Mouse (Mus musculus) neural tube, embryonic 15.5 days (tissue): ENCODE results near the gene 4930432M17Rik. TPM values are rescaled to one million over a fixed set of nuclear protein-coding genes. Genes with fewer than 3 reads are reported as not detected.

Experiments
- ATAC-seq: fragments of 200-750 bp; cut with Nextera tagmentation; 2 replicates; pipeline ENCODE4 v1.8.0; 2017; ENCODE audit warnings: mild to moderate bottlenecking, moderate TSS enrichment, moderate library complexity; ENCODE audit not compliant: low FRiP score
- H3K27ac ChIP-seq: fragments of 300-500 bp; sonication (generic); replicated peaks from 2 replicates; pipeline ENCODE4 v1.5.1; 2015; ENCODE audit warnings: mild to moderate bottlenecking, inconsistent platforms
- H3K27me3 ChIP-seq: fragments of 300-500 bp; sonication (generic); replicated peaks from 2 replicates; pipeline ENCODE4 v1.6.1; 2015; ENCODE audit warnings: inconsistent platforms
- H3K36me3 ChIP-seq: fragments of 300-500 bp; sonication (generic); 2 replicates; pipeline ENCODE4 v1.6.1; 2015; ENCODE audit warnings: inconsistent platforms
- H3K4me1 ChIP-seq: fragments of 300-500 bp; sonication (generic); 2 replicates; pipeline ENCODE4 v1.6.1; 2015; ENCODE audit warnings: inconsistent platforms
- H3K4me2 ChIP-seq: fragments of 300-500 bp; sonication (generic); 2 replicates; pipeline ENCODE4 v1.6.1; 2015; ENCODE audit warnings: inconsistent platforms, mild to moderate bottlenecking, moderate library complexity
- H3K4me3 ChIP-seq: fragments of 300-500 bp; sonication (generic); replicated peaks from 2 replicates; pipeline ENCODE4 v1.5.1; 2015; ENCODE audit warnings: mild to moderate bottlenecking, inconsistent platforms
- H3K9ac ChIP-seq: fragments of 300-500 bp; sonication (generic); replicated peaks from 2 replicates; pipeline ENCODE4 v1.6.1; 2015; ENCODE audit warnings: mild to moderate bottlenecking, inconsistent platforms
- H3K9me3 ChIP-seq: fragments of 300-500 bp; sonication (generic); replicated peaks from 2 replicates; pipeline ENCODE4 v1.6.1; 2016; ENCODE audit warnings: inconsistent platforms
- WGBS: fragments of 180-500 bp; shearing (Covaris S2); methylation state at CpG from one replicate; pipeline ENCODE4 v1.1.7; 2015; ENCODE audit warnings: mixed read lengths; 5-methylcytosine and 5-hydroxymethylcytosine counted together
- polyA plus RNA-seq: library from polyadenylated mRNA; unstranded; fragments of >200 nt; fragmentation: Nextera tagmentation; extraction: Ambion mirVana; gene quantifications from 2 replicates; pipeline ENCODE4 v1.2.1, GENCODE M21; 2015

Gene 4930432M17Rik
- not detected in 2 replicates for polyA plus RNA-seq

GRCm38 (mm10) chr3:121670462-121670861 is at the start of gene 4930432M17Rik:
4930432M17Rik (plus strand) TSS chr3:121670762.
- no peak within 1 kb of the TSS for H3K27ac ChIP-seq
- no peak within 1 kb of the TSS for H3K9ac ChIP-seq
- no peaks in the 10 kb centered on the region for H3K4me1 ChIP-seq
- no peak within 1 kb of the TSS for H3K4me2 ChIP-seq
- no peaks in the 10 kb centered on the region for H3K36me3 ChIP-seq
- ATAC-seq = no peak
- no peak within 1 kb of the TSS for H3K4me3 ChIP-seq
- H3K27me3 ChIP-seq = no peaks in the 10 kb centered on the region
- 73% methylated on average over 4 of the region's 4 CpGs for WGBS
- H3K9me3 ChIP-seq = no peaks in the 10 kb centered on the region

- Histone ChIP-seq H3K4me1 (no peaks in the 10 kb centered on the region), H3K4me3 (no peak overlapping the region), H3K4me2 (no peak overlapping the region), H3K9me3 (no peaks in the 10 kb centered on the region), H3K27me3 (no peaks in the 10 kb centered on the region), H3K36me3 (no peaks in the 10 kb centered on the region), H3K27ac (no peak overlapping the region), H3K9ac (no peak overlapping the region)
- ATAC-seq = no peak
- WGBS = 75% methylated on average over 2 of the region's 2 CpGs
Measured at GRCm38 (mm10) chr3:121625662-121626061, 44.9 kb upstream of the 4930432M17Rik start.

- no peak overlapping the region for H3K27ac ChIP-seq
- no peaks in the 10 kb centered on the region for H3K36me3 ChIP-seq
- H3K27me3 ChIP-seq = no peaks in the 10 kb centered on the region
- no peak for ATAC-seq
- H3K4me2 ChIP-seq = no peak overlapping the region
- no peak overlapping the region for H3K4me3 ChIP-seq
- no peaks in the 10 kb centered on the region for H3K9me3 ChIP-seq
- no peaks in the 10 kb centered on the region for H3K4me1 ChIP-seq
- WGBS = 88% methylated on average over 3 of the region's 3 CpGs
- no peak overlapping the region for H3K9ac ChIP-seq
Measured at GRCm38 (mm10) chr3:121626273-121626672, 44.3 kb upstream of the 4930432M17Rik start.

- ATAC-seq = no peak
- H3K9ac ChIP-seq = no peak overlapping the region
- no peaks in the 10 kb centered on the region for H3K4me1 ChIP-seq
- no peaks in the 10 kb centered on the region for H3K36me3 ChIP-seq
- H3K27me3 ChIP-seq = no peaks in the 10 kb centered on the region
- H3K4me2 ChIP-seq = no peak overlapping the region
- WGBS = 70% methylated on average over 3 of the region's 3 CpGs
- no peaks in the 10 kb centered on the region for H3K9me3 ChIP-seq
- no peak overlapping the region for H3K4me3 ChIP-seq
- no peak overlapping the region for H3K27ac ChIP-seq
Measured at GRCm38 (mm10) chr3:121628245-121628644, 42.3 kb upstream of the 4930432M17Rik start.

GRCm38 (mm10) chr3:121630626-121631025 is 39.9 kb upstream of the 4930432M17Rik start:
- ATAC-seq = no peak
- Histone ChIP-seq H3K4me3 (no peak overlapping the region), H3K27ac (no peak overlapping the region), H3K4me1 (no peaks in the 10 kb centered on the region), H3K36me3 (no peaks in the 10 kb centered on the region), H3K4me2 (no peak overlapping the region), H3K9me3 (no peaks in the 10 kb centered on the region), H3K27me3 (no peaks in the 10 kb centered on the region), H3K9ac (no peak overlapping the region)
- 81% methylated on average over 7 of the region's 7 CpGs for WGBS

- H3K27me3 ChIP-seq = no peaks in the 10 kb centered on the region
- no peaks in the 10 kb centered on the region for H3K36me3 ChIP-seq
- no peaks in the 10 kb centered on the region for H3K9me3 ChIP-seq
- H3K9ac ChIP-seq = no peak overlapping the region
- no peak for ATAC-seq
- no peaks in the 10 kb centered on the region for H3K4me1 ChIP-seq
- WGBS = 91% methylated on average over 3 of the region's 3 CpGs
- no peak overlapping the region for H3K27ac ChIP-seq
- no peak overlapping the region for H3K4me2 ChIP-seq
- no peak overlapping the region for H3K4me3 ChIP-seq
Measured at GRCm38 (mm10) chr3:121634963-121635362, 35.6 kb upstream of the 4930432M17Rik start.

- H3K9ac ChIP-seq = no peak overlapping the region
- H3K4me1 ChIP-seq = no peaks in the 10 kb centered on the region
- 81% methylated on average over 7 of the region's 7 CpGs for WGBS
- H3K9me3 ChIP-seq = no peaks in the 10 kb centered on the region
- H3K4me2 ChIP-seq = no peak overlapping the region
- H3K27ac ChIP-seq = no peak overlapping the region
- H3K4me3 ChIP-seq = no peak overlapping the region
- ATAC-seq = no peak
- H3K36me3 ChIP-seq = no peaks in the 10 kb centered on the region
- H3K27me3 ChIP-seq = no peaks in the 10 kb centered on the region
Measured at GRCm38 (mm10) chr3:121635505-121635904, 35.1 kb upstream of the 4930432M17Rik start.

- H3K9ac ChIP-seq = no peak overlapping the region
- no peaks in the 10 kb centered on the region for H3K36me3 ChIP-seq
- no peaks in the 10 kb centered on the region for H3K4me1 ChIP-seq
- H3K27me3 ChIP-seq = no peaks in the 10 kb centered on the region
- no peaks in the 10 kb centered on the region for H3K9me3 ChIP-seq
- 81% methylated on average over 6 of the region's 6 CpGs for WGBS
- no peak overlapping the region for H3K4me3 ChIP-seq
- H3K4me2 ChIP-seq = no peak overlapping the region
- no peak for ATAC-seq
- no peak overlapping the region for H3K27ac ChIP-seq
Measured at GRCm38 (mm10) chr3:121636315-121636714, 34.2 kb upstream of the 4930432M17Rik start.

- no peak overlapping the region for H3K9ac ChIP-seq
- no peaks in the 10 kb centered on the region for H3K36me3 ChIP-seq
- ATAC-seq = no peak
- H3K4me2 ChIP-seq = no peak overlapping the region
- H3K4me3 ChIP-seq = no peak overlapping the region
- H3K27me3 ChIP-seq = no peaks in the 10 kb centered on the region
- H3K4me1 ChIP-seq = no peaks in the 10 kb centered on the region
- H3K27ac ChIP-seq = no peak overlapping the region
- 78% methylated on average over 7 of the region's 7 CpGs for WGBS
- no peaks in the 10 kb centered on the region for H3K9me3 ChIP-seq
Measured at GRCm38 (mm10) chr3:121636748-121637147, 33.8 kb upstream of the 4930432M17Rik start.

- Histone ChIP-seq H3K9me3 (no peaks in the 10 kb centered on the region), H3K9ac (no peak overlapping the region), H3K36me3 (no peaks in the 10 kb centered on the region), H3K27me3 (no peaks in the 10 kb centered on the region), H3K4me1 (no peaks in the 10 kb centered on the region), H3K27ac (no peak overlapping the region), H3K4me3 (no peak overlapping the region), H3K4me2 (no peak overlapping the region)
- WGBS = 86% methylated on average over 5 of the region's 5 CpGs
- no peak for ATAC-seq
Measured at GRCm38 (mm10) chr3:121637792-121638191, 32.8 kb upstream of the 4930432M17Rik start.

GRCm38 (mm10) chr3:121638241-121638640 is 32.3 kb upstream of the 4930432M17Rik start:
- H3K36me3 ChIP-seq = no peaks in the 10 kb centered on the region
- no peak overlapping the region for H3K27ac ChIP-seq
- ATAC-seq = no peak
- H3K27me3 ChIP-seq = no peaks in the 10 kb centered on the region
- no peak overlapping the region for H3K9ac ChIP-seq
- no peaks in the 10 kb centered on the region for H3K4me1 ChIP-seq
- H3K9me3 ChIP-seq = no peaks in the 10 kb centered on the region
- 92% methylated on average over 3 of the region's 3 CpGs for WGBS
- H3K4me3 ChIP-seq = no peak overlapping the region
- no peak overlapping the region for H3K4me2 ChIP-seq

GRCm38 (mm10) chr3:121640611-121641010 is 30.0 kb upstream of the 4930432M17Rik start:
- Histone ChIP-seq H3K9me3 (no peaks in the 10 kb centered on the region), H3K4me1 (no peaks in the 10 kb centered on the region), H3K4me2 (no peak overlapping the region), H3K36me3 (no peaks in the 10 kb centered on the region), H3K4me3 (no peak overlapping the region), H3K27ac (no peak overlapping the region), H3K27me3 (no peaks in the 10 kb centered on the region), H3K9ac (no peak overlapping the region)
- no peak for ATAC-seq
- WGBS = 69% methylated on average over 2 of the region's 2 CpGs

- Histone ChIP-seq H3K9me3 (no peaks in the 10 kb centered on the region), H3K27me3 (no peaks in the 10 kb centered on the region), H3K4me3 (no peak overlapping the region), H3K4me2 (no peak overlapping the region), H3K27ac (no peak overlapping the region), H3K36me3 (no peaks in the 10 kb centered on the region), H3K9ac (no peak overlapping the region), H3K4me1 (0 out of 2 replicates have a peak, but pooled peaks cover 4% of the 10 kb centered on the region)
- WGBS = 68% methylated on average over 8 of the region's 8 CpGs
- no peak for ATAC-seq
Measured at GRCm38 (mm10) chr3:121643236-121643635, 27.3 kb upstream of the 4930432M17Rik start.
